Mouse (Mus musculus) v-Abl transformed pro-B cells (cell line): ENCODE measurements around the gene Hist1h2ae.

ENCODE experiments used
- in situ Hi-C, 2 experiments: fragments of 400-800 bp; cut with MboI; formaldehyde crosslinking; loops; one replicate each; pipeline ENCODE4 v1.15.1; 2025; ENCODE audit not compliant: unreplicated experiment in 2 of 2

Hist1h2ae gene

DNA sequence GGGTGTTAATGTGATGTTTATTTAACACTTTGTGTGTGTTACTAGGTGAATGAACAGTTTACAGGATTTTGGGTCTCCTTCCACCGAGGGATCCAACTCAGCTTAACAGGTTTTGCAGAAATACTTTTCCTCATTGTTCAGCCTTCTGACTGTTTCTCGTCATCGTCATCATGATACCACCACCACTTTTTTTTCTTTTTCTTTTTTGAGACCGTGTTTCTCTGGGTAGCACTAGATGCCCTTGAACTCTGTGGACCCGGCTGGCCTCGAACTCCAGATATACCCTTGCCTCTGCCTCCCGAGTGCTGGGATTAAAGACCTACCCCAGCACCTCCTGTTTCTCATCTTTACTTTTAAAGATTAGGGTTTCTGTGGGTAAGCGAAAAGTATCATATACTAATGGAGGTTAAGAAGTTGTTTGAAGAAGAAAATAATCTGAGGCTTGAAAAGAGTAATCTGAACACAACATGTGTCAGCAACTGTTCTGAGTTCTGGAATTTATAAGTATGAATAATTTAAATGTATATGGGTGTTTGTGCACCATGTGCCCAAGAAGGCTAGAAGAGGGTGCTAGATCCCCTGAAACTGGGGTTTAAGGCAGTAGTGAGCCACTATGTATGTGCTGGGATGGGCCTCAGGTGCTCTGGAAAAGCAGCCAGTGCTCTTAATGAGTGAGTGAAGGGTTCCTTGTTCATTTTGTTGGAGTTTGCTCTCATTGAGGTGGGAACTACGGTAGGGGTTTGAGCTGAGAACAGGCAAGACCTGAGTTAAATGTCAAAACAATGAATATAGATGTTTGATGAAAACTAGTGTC lies 38.6 kb downstream of the Hist1h2ae start:
- in situ Hi-C loops = loop anchor here in 1 of 2 experiments (5.0 kb wide), 1 partner anchor 55 kb away; no protein-coding TSS in a partner anchor

DNA sequence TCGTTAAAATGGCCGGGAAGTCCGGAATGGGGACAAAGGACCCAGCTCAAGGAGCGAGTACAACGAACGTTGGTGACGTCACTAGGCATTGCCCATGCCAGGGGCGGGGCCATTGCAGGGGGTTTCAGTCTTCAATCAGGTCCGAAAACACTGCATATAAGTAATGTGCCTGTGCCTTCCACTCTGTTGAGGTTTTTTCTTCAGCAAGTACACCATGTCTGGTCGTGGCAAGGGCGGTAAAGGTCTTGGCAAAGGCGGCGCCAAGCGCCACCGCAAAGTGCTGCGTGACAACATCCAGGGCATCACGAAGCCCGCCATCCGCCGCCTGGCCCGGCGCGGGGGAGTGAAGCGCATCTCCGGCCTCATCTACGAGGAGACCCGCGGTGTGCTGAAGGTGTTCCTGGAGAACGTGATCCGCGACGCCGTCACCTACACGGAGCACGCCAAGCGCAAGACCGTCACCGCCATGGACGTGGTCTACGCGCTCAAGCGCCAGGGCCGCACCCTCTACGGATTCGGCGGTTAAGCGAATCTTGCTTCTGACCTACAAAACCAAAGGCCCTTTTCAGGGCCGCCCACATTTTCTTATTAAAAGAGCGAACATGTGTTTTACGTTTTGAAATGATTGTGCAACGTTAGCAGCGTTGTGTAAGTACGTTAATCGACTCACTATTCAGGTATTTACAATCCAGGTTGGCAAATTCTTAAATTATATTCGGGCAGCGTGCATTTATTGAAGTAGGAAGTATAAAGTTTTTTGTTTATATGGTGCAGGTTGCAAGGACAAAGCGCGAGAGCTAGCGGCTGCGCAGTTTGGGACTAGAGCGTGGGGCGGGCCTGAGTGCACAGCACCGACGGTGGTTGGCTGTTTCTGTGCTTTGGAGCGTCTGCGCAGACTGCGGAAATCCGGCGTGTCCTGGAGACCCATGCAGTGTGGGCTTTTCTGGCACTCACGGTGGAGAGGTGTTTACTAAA lies 39.8 kb downstream of the Hist1h2ae start, which contains the start of gene Hist1h4h:
TSS of gene Hist1h4h (plus strand) at position 150 of the 975 bp plus-strand sequence.
- in situ Hi-C loops = loop anchor here in 1 of 2 experiments (5.0 kb wide), 1 partner anchor 56 kb away; no protein-coding TSS in a partner anchor

DNA sequence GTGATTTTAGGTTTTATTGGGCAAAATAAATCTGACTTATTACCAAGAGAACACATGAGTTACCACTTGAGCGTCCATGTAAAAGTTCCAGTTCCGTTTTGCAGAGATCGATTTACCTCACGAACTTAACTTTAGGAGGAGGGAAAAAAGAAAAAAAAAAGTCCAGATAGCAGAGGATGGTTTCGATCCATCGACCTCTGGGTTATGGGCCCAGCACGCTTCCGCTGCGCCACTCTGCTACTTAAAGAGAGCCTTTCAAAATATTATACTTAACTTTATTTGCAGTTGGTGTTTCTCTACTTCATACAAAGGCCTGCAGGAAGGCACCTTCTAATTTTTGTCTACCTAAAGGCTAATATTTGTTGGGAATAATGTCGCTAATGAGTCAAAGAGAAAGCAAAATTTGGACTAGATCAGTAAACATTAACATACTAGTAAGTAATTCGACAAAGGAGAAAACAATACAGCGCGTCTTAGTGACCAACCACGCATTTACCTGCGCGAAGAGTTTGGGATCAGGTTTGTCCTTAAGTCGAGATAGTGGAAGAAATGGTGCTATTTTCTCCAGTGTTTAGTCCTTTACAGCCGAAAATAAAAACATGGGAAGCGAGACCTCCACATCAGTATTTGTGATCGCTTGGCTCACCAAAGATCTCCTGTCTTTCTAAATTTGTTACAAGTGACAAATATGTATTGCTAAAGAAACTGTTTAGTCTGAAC lies 40.7 kb downstream of the Hist1h2ae start:
- in situ Hi-C loops = loop anchor here in 1 of 2 experiments (5.0 kb wide), 1 partner anchor 57 kb away; no protein-coding TSS in a partner anchor

DNA sequence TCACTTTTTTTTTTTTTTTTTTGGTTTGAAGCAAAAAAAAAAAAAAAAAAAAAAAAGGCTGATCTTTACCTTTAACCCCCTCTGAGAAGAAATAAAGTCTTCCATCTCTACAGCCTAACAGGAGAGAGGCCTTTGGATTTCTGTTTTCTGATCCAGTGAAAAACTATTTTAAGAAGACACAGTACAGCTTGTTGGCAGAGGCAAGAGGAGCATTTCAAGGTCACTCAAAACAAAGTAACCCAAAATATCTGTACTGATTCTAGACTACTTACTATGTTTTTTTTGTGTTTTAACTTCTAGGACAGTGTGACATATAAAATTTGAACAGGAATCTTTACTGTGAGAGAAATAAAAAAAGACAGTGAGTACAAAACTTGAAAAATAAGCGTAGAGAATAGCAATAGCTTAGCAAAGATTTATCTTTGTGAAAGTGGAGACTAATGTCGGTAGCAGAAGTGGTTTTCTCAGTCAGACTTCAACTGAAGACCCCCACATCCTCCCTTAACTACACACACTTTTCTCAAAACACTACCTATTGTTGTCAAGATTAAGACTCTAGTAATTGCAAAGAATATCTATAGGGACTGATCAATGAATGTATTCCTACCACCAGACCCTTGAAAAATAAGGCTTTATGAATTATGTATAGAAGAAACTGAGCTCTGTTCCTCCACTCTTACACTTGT lies 41.4 kb downstream of the Hist1h2ae start:
- in situ Hi-C loops = loop anchor here (5.0 kb wide), 2 partner anchors 58 to 63 kb away; no protein-coding TSS in a partner anchor

DNA sequence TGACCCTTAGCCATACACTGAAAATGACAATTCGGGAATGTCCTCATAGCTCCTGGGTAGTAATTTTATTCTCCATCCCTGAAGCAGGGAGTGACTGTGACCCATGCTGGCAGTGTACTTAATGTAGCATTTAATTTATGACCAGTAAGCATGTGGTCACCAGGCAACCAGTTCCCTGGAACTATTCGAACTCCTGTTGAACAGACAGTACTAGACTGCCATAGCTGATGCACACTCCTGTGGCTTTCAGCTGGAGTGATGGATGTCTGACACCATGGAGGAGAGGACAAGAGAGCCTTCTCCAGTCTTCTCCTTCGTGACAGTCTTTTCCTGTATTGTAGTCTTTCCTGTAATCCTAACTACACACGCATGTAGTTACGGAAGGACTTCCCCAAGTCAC lies 42.0 kb downstream of the Hist1h2ae start:
- in situ Hi-C loops = loop anchor here in 1 of 2 experiments (5.0 kb wide), 1 partner anchor 63 kb away; no protein-coding TSS in a partner anchor

DNA sequence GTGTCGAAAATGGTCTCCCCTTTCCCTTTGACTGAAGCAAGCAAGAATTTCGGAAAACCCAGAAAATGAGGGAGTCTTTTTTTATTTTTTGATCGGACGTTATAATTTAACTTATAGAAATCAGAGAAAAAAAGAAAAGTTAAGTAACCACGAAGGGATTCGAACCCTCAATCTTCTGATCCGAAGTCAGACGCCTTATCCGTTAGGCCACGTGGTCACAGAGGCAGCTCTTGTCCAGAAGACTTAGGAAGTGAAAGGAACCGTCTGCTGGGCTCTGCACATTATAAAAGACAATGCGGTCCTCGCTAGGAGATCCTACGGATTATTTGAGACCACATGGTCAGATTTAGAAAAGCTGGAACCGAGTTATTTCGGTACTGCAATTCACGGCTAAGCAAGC lies 44.7 kb downstream of the Hist1h2ae start:
- in situ Hi-C loops = loop anchor here in 1 of 2 experiments (5.0 kb wide), 1 partner anchor 66 kb away; no protein-coding TSS in a partner anchor

DNA sequence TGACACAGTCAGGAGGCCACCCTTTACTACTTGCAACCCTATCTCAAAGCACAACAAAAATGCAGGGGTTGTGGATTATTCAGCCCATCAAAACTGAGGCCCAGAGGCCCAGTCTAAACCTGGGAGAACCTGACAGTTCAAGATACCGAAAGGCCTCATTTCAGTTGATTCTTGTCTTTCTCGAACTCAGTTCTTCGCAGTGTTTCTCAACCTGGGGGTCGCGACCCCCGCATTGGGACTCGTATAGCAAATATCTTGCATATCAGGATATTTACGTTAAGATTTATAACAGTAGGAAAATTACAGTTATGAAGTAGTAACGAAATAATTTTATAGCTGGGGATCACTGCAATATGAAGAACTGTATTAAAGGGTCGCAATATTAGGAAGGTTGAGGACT lies 45.1 kb downstream of the Hist1h2ae start:
- in situ Hi-C loops = loop anchor here in 1 of 2 experiments (5.0 kb wide), 1 partner anchor 66 kb away; no protein-coding TSS in a partner anchor

DNA sequence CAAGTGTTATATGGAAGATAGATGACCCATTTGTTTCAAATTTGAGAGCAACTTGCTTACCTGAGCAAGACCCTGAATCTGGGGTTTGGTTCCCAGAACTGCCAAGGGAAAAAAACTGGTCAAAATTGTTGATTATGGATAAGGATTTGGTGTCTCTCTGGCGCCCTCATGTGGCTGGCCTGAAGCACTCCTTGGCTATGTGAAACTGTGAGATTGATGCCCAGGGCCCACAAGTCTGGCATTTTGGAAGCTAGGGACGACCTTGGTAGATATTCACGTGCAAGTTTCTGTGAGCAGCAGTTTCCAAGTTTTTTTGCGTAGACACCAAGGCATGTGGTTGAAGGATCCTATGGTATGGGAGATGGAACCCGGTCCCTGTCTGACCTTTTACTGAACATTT lies 46.4 kb downstream of the Hist1h2ae start:
- in situ Hi-C loops = loop anchor here in 1 of 2 experiments (5.0 kb wide), 1 partner anchor 68 kb away; no protein-coding TSS in a partner anchor

DNA sequence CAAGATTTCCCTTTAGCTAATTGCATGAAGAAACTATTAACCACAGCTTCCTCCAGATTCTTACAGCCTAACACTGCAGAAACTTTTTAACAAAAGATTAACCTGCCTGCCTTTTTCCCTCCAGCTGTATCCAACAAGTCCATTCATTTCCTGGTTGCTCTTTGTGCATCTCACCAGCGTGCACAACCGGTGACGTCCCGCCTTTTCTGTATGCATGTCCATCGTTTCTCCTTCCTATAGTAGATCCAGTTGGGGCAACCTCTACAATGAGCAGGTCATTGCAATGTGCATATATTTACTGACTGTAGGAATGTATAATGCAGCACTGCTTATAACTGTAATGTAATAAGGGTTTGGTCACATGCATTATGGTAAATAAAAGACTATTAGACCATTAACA lies 47.0 kb downstream of the Hist1h2ae start:
- in situ Hi-C loops = no loop called here

DNA sequence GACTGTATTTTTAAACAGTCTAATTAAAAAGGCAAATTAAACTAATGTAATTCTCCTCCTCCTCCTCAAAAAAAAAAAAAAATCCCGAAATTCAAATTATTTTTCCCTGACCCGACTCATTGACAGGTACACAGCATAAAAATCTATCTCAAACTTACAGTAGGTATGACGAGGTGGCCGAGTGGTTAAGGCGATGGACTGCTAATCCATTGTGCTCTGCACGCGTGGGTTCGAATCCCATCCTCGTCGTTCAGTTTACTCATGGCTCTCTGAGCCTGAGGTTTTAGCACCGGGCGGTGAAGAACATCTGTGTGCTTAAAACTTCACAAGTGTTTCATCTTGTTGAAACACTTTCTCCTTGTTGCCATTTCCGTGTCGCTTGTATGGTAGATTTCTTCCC lies 49.3 kb downstream of the Hist1h2ae start:
- in situ Hi-C loops = no loop called here
